Mouse (Mus musculus) cortical plate, adult 2 months (tissue): Measurements from ENCODE around the gene Ddi2.

Experiments used
- CTCF ChIP-seq: fragments of 200-500 bp; IDR thresholded peaks from 2 replicates; pipeline ENCODE4 v1.5.1; 2011; ENCODE audit warnings: mild to moderate bottlenecking, control low read depth, low read length; ENCODE audit not compliant: insufficient read depth; ENCODE audit errors: extremely low read depth
- POLR2A ChIP-seq: fragments of 200-500 bp; IDR thresholded peaks from 2 replicates; pipeline ENCODE4 v1.6.1; 2011; ENCODE audit warnings: mild to moderate bottlenecking, low read length, control low read depth; ENCODE audit not compliant: insufficient read depth; ENCODE audit errors: extremely low read depth

GRCm38 (mm10) chr4:141654509-141654908 is 68.7 kb downstream of the Ddi2 start:
- no peak for TF ChIP-seq CTCF
- TF ChIP-seq POLR2A, result no peak
